In genomic region chr5:53465883-53466282, GRCm38 (mm10) we compare ENCODE assay signal across 8 mouse cellular contexts. TPM values are rescaled to one million over a fixed set of nuclear protein-coding genes. Genes with fewer than 3 reads are reported as not detected.
DNase-seq lines count a peak whose midpoint lies in the region; ATAC-seq and TF ChIP-seq lines count a peak whose summit lies in the region.

Gene Rbpj, plus strand, starts transcription at chr5:53466152.

- H3K4me1 ChIP-seq in kidney, postnatal 0 days (replicated peaks; ENCODE audit: insufficient read depth, low read length): 0 out of 2 replicates have a peak, but pooled peaks cover 3% of the 10 kb centered on the region
- no peaks in the 10 kb centered on the region for H3K4me1 ChIP-seq in bone marrow, adult 2 months (ENCODE audit: control insufficient read depth, insufficient read depth, low read length)
- peaks cover 6% of the 10 kb centered on the region; the same call in 1 of the 2 replicates for H3K4me1 ChIP-seq in intestine, embryonic 14.5 days (replicated peaks; ENCODE audit: control insufficient read depth, insufficient read depth, low read length)
- H3K4me1 ChIP-seq in midbrain, embryonic 14.5 days (ENCODE audit: control insufficient read depth, insufficient read depth, low read length): no peaks in the 10 kb centered on the region

- H3K4me3 ChIP-seq in kidney, postnatal 0 days (replicated peaks; ENCODE audit: low read depth, low read length): no peak within 1 kb of the TSS
- H3K4me3 ChIP-seq in bone marrow, adult 2 months (replicated peaks; ENCODE audit: control insufficient read depth, low read depth, low read length): no peak within 1 kb of the TSS
- no peak within 1 kb of the TSS for H3K4me3 ChIP-seq in intestine, embryonic 14.5 days (ENCODE audit: low read depth, low read length)
- H3K4me3 ChIP-seq in midbrain, embryonic 14.5 days (replicated peaks; ENCODE audit: low read depth, low read length): no peak within 1 kb of the TSS

- no peak for ATAC-seq in kidney, postnatal 0 days (replicated peaks; ENCODE audit: low FRiP score, low read depth)
- ATAC-seq in intestine, embryonic 14.5 days (replicated peaks; ENCODE audit: low FRiP score, low TSS enrichment, low read depth): no peak
- ATAC-seq in midbrain, embryonic 14.5 days (ENCODE audit: low FRiP score, low TSS enrichment): no peak

- H3K27me3 ChIP-seq in kidney, postnatal 0 days (ENCODE audit: insufficient read depth, low read length): no peaks in the 10 kb centered on the region
- no peaks in the 10 kb centered on the region for H3K27me3 ChIP-seq in intestine, embryonic 14.5 days (replicated peaks; ENCODE audit: control insufficient read depth, insufficient read depth, low read length)
- H3K27me3 ChIP-seq in midbrain, embryonic 14.5 days (ENCODE audit: control insufficient read depth, insufficient read depth, low read length): 0 out of 2 replicates have a peak, but pooled peaks cover 3% of the 10 kb centered on the region

- no peak for DNase-seq in kidney, postnatal 0 days (ENCODE audit: low spot score)
- no peak for DNase-seq in kidney, postnatal 10 days
- DNase-seq in gastrocnemius, postnatal 4 days (ENCODE audit: low spot score in 2 of 2): no peak
- DNase-seq in intestine, embryonic 14.5 days (ENCODE audit: low spot score): no peak
- no peak for DNase-seq in midbrain, embryonic 14.5 days
- no peak for DNase-seq in spleen, adult 18-20 months
- DNase-seq in right cerebral cortex, postnatal 36 days (ENCODE audit: low spot score in 2 of 2): no peak

- no peaks in the 10 kb centered on the region for H3K36me3 ChIP-seq in kidney, postnatal 0 days (ENCODE audit: insufficient read depth, low read length)
- H3K36me3 ChIP-seq in intestine, embryonic 14.5 days (ENCODE audit: control insufficient read depth, insufficient read depth, low read length): no peaks in the 10 kb centered on the region
- no peaks in the 10 kb centered on the region for H3K36me3 ChIP-seq in midbrain, embryonic 14.5 days (ENCODE audit: control insufficient read depth, insufficient read depth, low read length)

- H3K4me2 ChIP-seq in kidney, postnatal 0 days (ENCODE audit: low read length): no peak within 1 kb of the TSS
- H3K4me2 ChIP-seq in intestine, embryonic 14.5 days (ENCODE audit: low read length): no peak within 1 kb of the TSS
- H3K4me2 ChIP-seq in midbrain, embryonic 14.5 days (ENCODE audit: low read length): no peak within 1 kb of the TSS

- no peak within 1 kb of the TSS for H3K27ac ChIP-seq in kidney, postnatal 0 days
- H3K27ac ChIP-seq in bone marrow, adult 2 months (ENCODE audit: control insufficient read depth, insufficient read depth, low read depth, low read length, poor library complexity): no peak within 1 kb of the TSS
- no peak within 1 kb of the TSS for H3K27ac ChIP-seq in intestine, embryonic 14.5 days (ENCODE audit: low read depth)
- no peak within 1 kb of the TSS for H3K27ac ChIP-seq in midbrain, embryonic 14.5 days (replicated peaks; ENCODE audit: low read depth, low read length)

- H3K9ac ChIP-seq in kidney, postnatal 0 days (ENCODE audit: low read depth, low read length): no peak within 1 kb of the TSS
- no peak within 1 kb of the TSS for H3K9ac ChIP-seq in intestine, embryonic 14.5 days (ENCODE audit: low read length)
- H3K9ac ChIP-seq in midbrain, embryonic 14.5 days (replicated peaks; ENCODE audit: low read length): no peak within 1 kb of the TSS

- no peak for TF ChIP-seq POLR2A in bone marrow, adult 2 months (IDR thresholded peaks at IDR 0.05; ENCODE audit: borderline replicate concordance, control insufficient read depth, low read depth, low read length)

- WGBS in kidney, postnatal 0 days: 85% methylated on average over 9 of the region's 9 CpGs
- WGBS in bone marrow, adult 2 months: 83% methylated on average over 9 of the region's 9 CpGs
- WGBS in intestine, embryonic 14.5 days: 92% methylated on average over 9 of the region's 9 CpGs
- 91% methylated on average over 9 of the region's 9 CpGs for WGBS in midbrain, embryonic 14.5 days

- TF ChIP-seq CTCF in kidney, postnatal 0 days (IDR thresholded peaks at IDR 0.05; ENCODE audit: low read depth): no peak
- TF ChIP-seq CTCF in bone marrow, adult 2 months (IDR thresholded peaks at IDR 0.05; ENCODE audit: control insufficient read depth, insufficient read depth, low read length): no peak

- H3K9me3 ChIP-seq in kidney, postnatal 0 days (replicated peaks; ENCODE audit: low read length): no peaks in the 10 kb centered on the region
- no peaks in the 10 kb centered on the region for H3K9me3 ChIP-seq in intestine, embryonic 14.5 days (ENCODE audit: control insufficient read depth, low read length)
- H3K9me3 ChIP-seq in midbrain, embryonic 14.5 days (ENCODE audit: control insufficient read depth, low read length): no peaks in the 10 kb centered on the region

RNA-seq across cellular contexts. Expression of gene Rbpj, which starts in this region (rescaled TPM):
- polyA plus RNA-seq in kidney, postnatal 0 days (2015; fragmentation: Nextera tagmentation; extraction: Ambion mirVana): 25.9 and 28.2 TPM in 2 replicates
- 10.7 and 26.0 TPM in 2 replicates for polyA plus RNA-seq in bone marrow, adult 2 months (2011; ENCODE audit: insufficient read depth, insufficient read length, low replicate concordance, missing spikeins)
- total RNA-seq in gastrocnemius, postnatal 4 days (2021): 10 to 100 TPM; 56.5 to 69.8 TPM
- 39.3 and 49.1 TPM in 2 replicates for polyA plus RNA-seq in intestine, embryonic 14.5 days (2014; fragmentation: Nextera tagmentation; extraction: Ambion mirVana)
- 32.3 and 52.9 TPM in 2 replicates for polyA plus RNA-seq in midbrain, embryonic 14.5 days (2014; fragmentation: Nextera tagmentation; extraction: Ambion mirVana)
